Comparison of ENCODE assay signal across 8 mouse cellular contexts in the genomic region with DNA sequence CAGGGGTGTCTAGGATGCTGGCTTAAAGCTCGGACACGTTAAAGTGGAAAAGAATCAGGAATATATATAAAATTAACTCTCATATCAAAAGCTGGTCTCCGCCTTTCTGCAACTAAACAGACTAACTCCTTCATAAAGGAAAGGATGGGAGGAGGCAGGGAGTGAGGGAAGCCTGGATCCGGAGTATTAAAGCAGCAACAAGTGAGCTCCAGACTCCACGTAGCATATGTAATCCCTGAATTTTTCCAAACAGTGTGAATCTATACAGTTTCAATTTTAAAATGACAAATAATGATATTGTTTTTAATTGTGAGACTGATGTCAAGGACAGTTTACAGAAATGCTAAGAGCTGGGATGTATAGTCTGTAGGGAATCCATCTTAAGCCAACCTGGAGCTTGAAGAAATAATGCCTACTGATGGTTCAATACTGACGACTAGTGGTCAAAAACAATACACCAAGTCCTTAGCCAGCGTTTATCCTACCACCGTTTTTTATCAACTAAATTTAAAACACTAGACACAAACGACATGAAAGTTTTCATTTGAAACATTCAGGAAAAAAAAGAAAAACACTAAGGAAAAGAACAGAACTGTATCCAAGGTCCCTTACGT.
DNase-seq lines count a peak whose midpoint lies in the region; ATAC-seq lines count a peak whose summit lies in the region.

No protein-coding gene starts in this region.

- no peak overlapping the region for H3K9ac ChIP-seq in lung, embryonic 15.5 days
- no peak overlapping the region for H3K9ac ChIP-seq in embryonic facial prominence, embryonic 12.5 days
- no peak overlapping the region for H3K9ac ChIP-seq in limb, embryonic 13.5 days

- H3K4me3 ChIP-seq in lung, embryonic 15.5 days: no peak overlapping the region
- H3K4me3 ChIP-seq in embryonic facial prominence, embryonic 12.5 days: no peak overlapping the region
- H3K4me3 ChIP-seq in limb, embryonic 13.5 days: no peak overlapping the region

- H3K27ac ChIP-seq in lung, embryonic 15.5 days: no peak overlapping the region
- no peak overlapping the region for H3K27ac ChIP-seq in embryonic facial prominence, embryonic 12.5 days
- H3K27ac ChIP-seq in limb, embryonic 13.5 days: no peak overlapping the region

- no peak for DNase-seq in frontal cortex, postnatal 25 days (ENCODE audit: low spot score in 2 of 2)
- DNase-seq in lung, postnatal 14 days: no peak
- DNase-seq in splenic B cell, adult 2 months (ENCODE audit: low read depth, low spot score): peak; percentile 59
- no peak for DNase-seq in adrenal gland, postnatal 10 days

- ATAC-seq in frontal cortex, adult (ENCODE audit: low TSS enrichment): peak; percentile 95
- 0 out of 2 replicates have a peak, but pooled peaks have one; percentile 65 for ATAC-seq in lung, embryonic 15.5 days (ENCODE audit: borderline replicate concordance, extremely low read depth, low FRiP score, low TSS enrichment)
- peak; percentile 55; the same call in 1 of the 2 replicates for ATAC-seq in embryonic facial prominence, embryonic 12.5 days (ENCODE audit: insufficient number of reproducible peaks, insufficient read depth, low FRiP score, low TSS enrichment)
- peak; percentile 61; the same call in 1 of the 2 replicates for ATAC-seq in limb, embryonic 13.5 days (ENCODE audit: low FRiP score, low read depth)

- no peaks in the 10 kb centered on the region for H3K9me3 ChIP-seq in lung, embryonic 15.5 days
- H3K9me3 ChIP-seq in embryonic facial prominence, embryonic 12.5 days: no peaks in the 10 kb centered on the region
- H3K9me3 ChIP-seq in limb, embryonic 13.5 days: no peaks in the 10 kb centered on the region

- H3K4me1 ChIP-seq in lung, embryonic 15.5 days: no peaks in the 10 kb centered on the region
- no peaks in the 10 kb centered on the region for H3K4me1 ChIP-seq in embryonic facial prominence, embryonic 12.5 days
- H3K4me1 ChIP-seq in limb, embryonic 13.5 days: no peaks in the 10 kb centered on the region

- 44% methylated on average over 10 of the region's 10 CpGs for WGBS in lung, embryonic 15.5 days
- 57% methylated on average over 10 of the region's 10 CpGs for WGBS in embryonic facial prominence, embryonic 12.5 days
- WGBS in limb, embryonic 13.5 days: 56% methylated on average over 10 of the region's 10 CpGs

- no peaks in the 10 kb centered on the region for H3K36me3 ChIP-seq in lung, embryonic 15.5 days
- no peaks in the 10 kb centered on the region for H3K36me3 ChIP-seq in embryonic facial prominence, embryonic 12.5 days
- no peaks in the 10 kb centered on the region for H3K36me3 ChIP-seq in limb, embryonic 13.5 days
- H3K36me3 ChIP-seq in splenic B cell, adult 2 months (ENCODE audit: control insufficient read depth, insufficient read depth, low read length, poor library complexity, severe bottlenecking): no peaks in the 10 kb centered on the region

- H3K27me3 ChIP-seq in lung, embryonic 15.5 days: no peaks in the 10 kb centered on the region
- no peaks in the 10 kb centered on the region for H3K27me3 ChIP-seq in embryonic facial prominence, embryonic 12.5 days
- H3K27me3 ChIP-seq in limb, embryonic 13.5 days: no peaks in the 10 kb centered on the region
- no peaks in the 10 kb centered on the region for H3K27me3 ChIP-seq in splenic B cell, adult 2 months (ENCODE audit: control insufficient read depth, insufficient read depth, low read length, poor library complexity, severe bottlenecking)

- H3K4me2 ChIP-seq in lung, embryonic 15.5 days: no peak overlapping the region
- H3K4me2 ChIP-seq in embryonic facial prominence, embryonic 12.5 days (replicated peaks): no peak overlapping the region
- no peak overlapping the region for H3K4me2 ChIP-seq in limb, embryonic 13.5 days (replicated peaks)
